Mouse (Mus musculus): Measurements from ENCODE around the gene Phactr2.

DNA sequence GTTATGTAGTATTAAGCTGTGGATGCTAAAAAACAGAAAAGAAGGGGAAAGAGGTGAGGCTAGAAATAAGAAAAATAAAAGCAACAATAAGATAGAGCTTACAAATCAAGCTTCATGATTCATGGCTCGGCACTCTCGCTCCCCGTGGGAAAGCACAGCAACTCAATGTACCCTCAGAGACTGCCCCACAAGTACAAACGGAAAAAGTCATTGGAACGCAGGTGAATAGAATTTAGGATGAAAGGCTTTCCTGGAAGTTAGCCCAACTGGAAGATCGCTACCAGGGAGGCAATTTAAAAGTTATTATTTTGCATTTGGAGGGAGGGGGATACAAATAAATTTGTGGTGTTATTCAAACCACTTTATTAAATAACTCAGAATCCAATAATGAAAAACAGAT, 138.9 kb downstream of the Phactr2 start:
- TF ChIP-seq POLR2A (IDR thresholded peaks at IDR 0.05; ENCODE audit: control insufficient read depth in 1 of 2, insufficient read depth in 1 of 2, low read depth in 1 of 2, low read length in 2 of 2, poor library complexity in 1 of 2), result no peak
- no peak for TF ChIP-seq POLR2AphosphoS2 (IDR thresholded peaks at IDR 0.05; ENCODE audit: low read length)
- no peak for TF ChIP-seq E2F4 (IDR thresholded peaks at IDR 0.05; ENCODE audit: borderline replicate concordance, low read depth, low read length)
- no peak for TF ChIP-seq EP300 (IDR thresholded peaks at IDR 0.05; ENCODE audit: low read depth in 1 of 2, low read length in 2 of 2)
- TF ChIP-seq ZC3H11A (IDR thresholded peaks at IDR 0.05; ENCODE audit: low read depth, low read length), result no peak
- no peak for TF ChIP-seq CTCF (IDR thresholded peaks at IDR 0.05 in 2 of 3, conservative IDR thresholded peaks at IDR 0.05 in 1 of 3; ENCODE audit: control insufficient read depth in 1 of 3, insufficient read depth in 1 of 3, low read depth in 2 of 3, low read length in 3 of 3, poor library complexity in 1 of 3, severe bottlenecking in 1 of 3)
- TF ChIP-seq ELF1 (IDR thresholded peaks at IDR 0.05; ENCODE audit: low read depth, low read length), result no peak
